Mouse (Mus musculus) left cerebral cortex, adult 2 months (tissue): ENCODE measurements at regions not wholly inside any gene's neighbourhood (a gene's known extent, or its start where the extent isn't known, plus 50 kb on each side); places are given as distances from the start of the nearest gene placed in this dataset.

ENCODE experiments used
- DNase-seq, 2 experiments: peaks; one replicate each; pipeline ENCODE4 v3.0.0; 2021 to 2022; ENCODE audit warnings: low spot score in 2 of 2, mixed read lengths in 1 of 2; ENCODE audit errors: extremely low spot score in 1 of 2
- H3K27ac ChIP-seq: fragments of 200-600 bp; 2 replicates; pipeline ENCODE4 v1.8.1; 2022
- H3K4me3 ChIP-seq: fragments of 200-600 bp; 2 replicates; pipeline ENCODE4 v1.8.1; 2022
- CTCF ChIP-seq: fragments of 200-600 bp; IDR thresholded peaks from 2 replicates; pipeline ENCODE4 v1.8.1; 2022; ENCODE audit warnings: antibody characterized with exemption, mild to moderate bottlenecking, moderate library complexity
- intact Hi-C: fragments of 180-260 bp; cut with DNase I; formaldehyde crosslinking; loops from one replicate; pipeline ENCODE4 v1.15.1; 2025

DNA sequence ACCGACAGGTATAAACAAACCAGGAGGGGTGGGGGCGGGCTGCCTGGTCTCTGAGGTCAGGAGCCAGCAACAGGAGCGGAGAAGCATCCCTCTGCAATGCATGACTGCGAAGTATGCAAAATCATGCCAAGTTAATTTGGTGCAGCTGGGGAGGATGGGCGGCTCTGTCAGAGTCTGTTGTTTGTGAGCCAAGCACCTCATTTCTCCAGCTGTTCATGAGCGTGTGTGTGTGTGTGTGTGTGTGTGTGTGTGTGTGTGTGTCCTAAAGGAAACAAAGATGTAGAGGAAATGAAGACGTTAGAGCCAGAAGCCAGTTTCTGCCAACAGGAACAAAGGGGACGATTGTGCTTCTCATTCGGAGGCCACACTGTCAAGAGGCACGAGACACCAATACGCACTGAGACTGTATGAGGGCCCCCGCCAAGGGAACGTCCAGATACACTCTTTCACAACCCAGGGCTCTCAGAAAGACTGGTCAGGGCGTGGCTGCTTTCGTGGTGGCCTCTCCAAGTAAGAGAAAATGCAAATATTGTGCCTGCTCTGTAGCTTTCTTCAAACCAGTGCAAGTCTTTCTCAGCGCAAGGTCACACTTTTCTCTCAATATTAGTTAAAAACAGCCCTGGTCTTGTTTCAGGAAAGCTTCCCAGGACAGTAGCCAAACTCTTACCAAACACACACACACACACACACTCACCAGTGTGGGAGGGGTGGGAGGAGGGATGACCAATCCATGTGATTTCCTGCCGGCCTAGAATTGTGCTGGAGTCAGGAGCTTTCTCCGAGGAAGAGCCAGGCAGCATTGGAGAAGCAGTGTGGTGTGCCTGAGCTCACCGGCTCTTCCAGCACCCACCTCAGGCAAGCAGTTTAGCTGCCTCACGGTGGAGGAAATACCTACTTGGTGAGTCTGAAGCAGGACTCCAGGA is 80.8 kb downstream of the Vcpkmt start:
- peak overlapping the region; percentile 24 for H3K4me3 ChIP-seq
- intact Hi-C loops = loop anchor here (1.0 kb wide), 1 partner anchor 130 kb away; the partner anchor contains the start of genes Arf6 and Gm9887
- TF ChIP-seq CTCF = no peak

DNA sequence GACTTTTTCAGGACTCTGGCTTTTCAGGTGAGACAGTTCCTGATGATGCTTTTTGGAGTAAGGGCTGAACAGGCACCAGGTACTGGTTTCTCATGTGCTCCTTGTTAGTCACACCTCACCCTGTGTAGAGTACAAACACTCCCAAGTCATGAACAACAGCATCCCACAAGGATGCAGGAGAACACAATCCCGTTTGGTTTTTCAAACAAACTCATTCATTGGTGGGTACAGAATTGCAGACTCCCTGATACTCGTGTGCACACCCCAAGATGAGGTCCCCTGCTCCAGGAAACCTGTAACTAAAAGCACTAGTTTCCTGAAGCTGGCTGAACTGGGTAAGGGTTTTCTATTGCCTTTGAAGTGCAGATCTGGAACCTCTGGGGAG is 81.5 kb downstream of the Vcpkmt start:
- intact Hi-C loops = no loop called here
- no peak for DNase-seq
- H3K27ac ChIP-seq = peak overlapping the region; percentile 67
- TF ChIP-seq CTCF = no peak
- H3K4me3 ChIP-seq = no peak overlapping the region

More for the DNA sequence above, 80.8 kb downstream of the Vcpkmt start:
- peak; percentile 49 to 62 for DNase-seq
- H3K27ac ChIP-seq = peak overlapping the region; percentile 89

DNA sequence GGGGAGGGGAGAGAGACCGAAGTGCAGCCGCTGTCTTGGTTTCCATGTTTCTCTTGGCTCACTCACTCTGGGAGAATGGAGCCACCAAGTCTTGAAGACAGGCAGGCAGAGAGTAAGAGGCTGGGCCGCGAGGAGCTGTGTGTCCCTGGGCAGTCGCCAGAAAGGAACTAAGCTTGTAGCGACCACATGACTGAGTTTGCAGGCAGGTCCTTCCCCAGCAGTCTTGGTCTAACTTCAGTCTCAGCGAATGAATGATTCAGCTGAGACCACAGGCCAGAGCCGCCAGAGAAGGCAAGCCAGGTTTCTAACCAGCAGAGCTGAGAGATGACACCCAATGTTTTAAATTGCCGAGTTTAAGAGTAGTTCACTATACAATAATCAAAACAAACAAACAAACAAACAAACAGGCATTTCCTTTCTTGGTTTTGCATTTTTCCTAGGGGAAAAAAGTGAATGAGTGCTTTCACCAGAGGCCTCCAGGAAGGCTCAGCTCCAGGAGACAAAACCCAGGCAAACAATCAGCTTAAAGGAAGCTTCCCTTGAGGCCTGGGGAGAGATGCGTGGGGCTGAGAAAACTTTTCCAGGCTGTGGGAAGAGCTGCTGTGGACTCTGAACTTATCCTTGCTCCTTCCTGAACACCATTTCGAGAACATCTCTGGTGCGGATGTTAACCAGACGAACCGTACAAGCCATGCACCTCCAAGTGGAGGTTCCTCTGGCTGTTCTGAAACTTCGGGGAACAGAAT is 82.1 kb downstream of the Vcpkmt start:
- Histone ChIP-seq H3K27ac (peak overlapping the region; percentile 67), H3K4me3 (no peak overlapping the region)
- intact Hi-C loops = no loop called here
- TF ChIP-seq CTCF = no peak
- peak in 1 of 2 experiments; percentile 17 for DNase-seq

DNA sequence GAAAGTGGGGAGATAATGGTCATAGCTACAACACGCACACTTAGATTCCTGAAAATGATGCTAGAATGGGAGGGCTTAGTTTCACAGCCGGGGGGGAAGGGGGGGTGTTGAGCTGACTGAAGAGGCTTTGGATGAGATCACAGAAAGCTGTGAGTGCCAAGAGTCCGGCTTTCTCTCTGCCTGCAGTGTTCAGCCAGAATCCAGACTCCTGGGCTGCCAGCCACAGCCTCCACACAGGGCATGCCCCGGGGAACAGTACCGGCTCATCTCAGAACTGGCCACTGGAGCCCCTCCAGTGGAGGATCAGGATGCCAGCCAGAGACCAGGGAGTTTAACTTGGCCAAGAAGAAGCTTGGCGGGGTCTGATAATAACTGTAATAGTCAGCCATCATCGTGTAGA is 85.7 kb downstream of the Vcpkmt start:
- intact Hi-C loops = no loop called here
- H3K27ac ChIP-seq = no peak overlapping the region
- peak; percentile 39 to 51 for DNase-seq
- TF ChIP-seq CTCF = no peak
- H3K4me3 ChIP-seq = no peak overlapping the region

DNA sequence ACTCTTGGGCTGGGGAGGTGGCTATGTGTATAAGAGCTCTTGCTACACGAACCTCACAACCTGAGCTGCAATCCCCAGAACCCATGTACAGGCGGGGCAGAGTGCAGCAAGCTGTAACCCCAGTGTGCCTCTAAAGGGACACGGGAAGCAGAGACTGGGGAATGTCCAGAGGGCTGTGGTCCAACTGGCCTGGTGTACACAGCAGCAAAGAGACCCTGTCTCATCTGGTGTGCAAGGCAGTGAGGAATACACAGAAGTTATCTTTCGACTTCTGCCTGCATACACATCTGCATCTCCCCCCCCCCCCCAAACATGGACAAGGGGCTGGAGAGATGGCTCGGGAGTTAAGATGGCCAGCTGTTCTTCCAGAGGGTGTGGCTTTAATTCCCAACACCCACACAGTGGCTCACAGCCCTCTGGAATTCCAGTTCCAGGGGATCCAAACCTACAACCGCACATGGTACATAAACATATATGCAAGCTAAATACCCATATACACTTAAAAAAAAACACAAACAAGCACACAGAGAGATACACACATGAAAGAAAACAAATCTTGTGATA is 86.4 kb downstream of the Vcpkmt start:
- no peak overlapping the region for H3K4me3 ChIP-seq
- intact Hi-C loops = no loop called here
- DNase-seq = no peak
- H3K27ac ChIP-seq = no peak overlapping the region
- TF ChIP-seq CTCF = no peak

DNA sequence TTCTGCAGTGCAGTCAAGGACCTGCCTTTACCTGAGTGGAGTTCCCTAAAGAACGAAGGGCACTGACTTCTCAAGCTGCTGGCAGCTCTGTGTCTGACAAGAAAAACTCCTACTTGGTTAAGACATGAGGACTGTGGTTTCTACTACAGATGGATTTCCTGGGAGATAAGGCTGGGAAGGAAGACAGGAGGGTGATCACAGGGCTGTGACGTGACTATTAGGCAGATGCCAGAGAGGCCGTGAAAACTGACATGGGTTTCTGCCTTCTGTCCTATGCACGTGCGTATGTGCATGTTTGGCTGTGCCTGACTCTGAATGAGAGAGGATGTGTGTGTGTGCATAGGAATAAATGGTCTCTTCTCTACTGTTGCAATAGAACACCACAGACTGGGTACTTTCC is 87.1 kb downstream of the Vcpkmt start:
- intact Hi-C loops = no loop called here
- Histone ChIP-seq H3K4me3 (no peak overlapping the region), H3K27ac (no peak overlapping the region)
- no peak for TF ChIP-seq CTCF
- no peak for DNase-seq

DNA sequence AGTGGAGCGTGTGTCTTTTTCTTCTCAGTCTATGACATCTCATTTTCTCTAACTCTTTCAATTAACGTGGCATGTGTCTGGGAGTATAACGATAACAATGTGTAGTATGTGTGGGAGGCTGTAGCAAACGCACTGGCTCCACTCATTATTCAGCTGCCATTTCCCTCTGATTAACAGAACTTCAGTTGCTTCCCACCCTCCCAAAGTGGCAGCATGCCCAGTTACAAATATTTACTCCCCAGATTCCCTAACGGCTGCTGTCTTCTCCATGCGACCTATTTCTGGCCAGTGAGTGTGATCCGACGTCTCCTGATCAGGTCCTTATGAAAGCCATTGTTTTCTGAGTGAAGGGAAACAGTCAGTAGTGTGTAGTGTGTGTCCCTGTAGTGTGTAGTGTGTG is 88.2 kb downstream of the Vcpkmt start:
- Histone ChIP-seq H3K27ac (no peak overlapping the region), H3K4me3 (no peak overlapping the region)
- intact Hi-C loops = no loop called here
- no peak for DNase-seq
- TF ChIP-seq CTCF = no peak

DNA sequence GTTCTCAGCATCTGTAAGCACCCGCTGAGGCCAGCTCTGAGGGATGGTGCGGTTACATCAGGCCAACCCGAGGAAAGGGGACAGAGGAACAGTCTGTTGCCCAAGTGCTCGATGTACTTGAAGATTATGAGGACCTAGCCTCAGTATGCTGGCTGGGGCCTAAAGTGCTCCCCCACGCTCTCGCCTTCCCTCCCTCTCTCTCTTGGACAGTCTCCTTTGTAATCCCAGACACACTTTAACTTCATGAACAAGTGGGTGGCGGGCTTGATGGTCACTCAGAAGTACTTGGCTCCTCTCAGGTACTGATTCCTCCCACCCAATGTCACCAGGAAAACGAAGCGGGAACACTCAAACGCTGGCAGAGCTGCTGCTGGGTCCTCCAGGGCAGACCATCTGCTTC is 93.1 kb downstream of the Vcpkmt start:
- no peak for DNase-seq
- H3K27ac ChIP-seq = no peak overlapping the region
- H3K4me3 ChIP-seq = no peak overlapping the region
- intact Hi-C loops = no loop called here
- TF ChIP-seq CTCF = no peak

DNA sequence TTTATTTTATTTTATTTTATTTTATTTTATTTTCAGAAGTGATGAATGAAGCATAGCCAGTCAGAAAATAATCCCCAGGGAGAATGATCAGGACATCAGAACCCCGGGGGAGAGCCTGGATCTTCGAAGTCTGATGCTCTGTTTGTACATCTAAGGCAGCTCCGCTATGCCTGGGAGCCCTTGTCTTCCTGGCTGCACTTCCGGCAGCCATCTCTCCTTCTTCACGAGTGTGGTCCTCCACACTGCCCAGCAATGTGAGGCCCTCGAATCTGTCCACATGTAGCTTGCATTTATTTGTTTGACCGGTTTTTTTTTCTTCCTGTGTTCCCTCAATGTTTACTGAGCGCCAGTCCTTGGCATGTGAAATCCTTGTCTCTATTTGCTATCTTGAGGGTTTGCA is 95.9 kb downstream of the Vcpkmt start:
- TF ChIP-seq CTCF = no peak
- intact Hi-C loops = no loop called here
- H3K27ac ChIP-seq = no peak overlapping the region
- DNase-seq = no peak
- H3K4me3 ChIP-seq = no peak overlapping the region

DNA sequence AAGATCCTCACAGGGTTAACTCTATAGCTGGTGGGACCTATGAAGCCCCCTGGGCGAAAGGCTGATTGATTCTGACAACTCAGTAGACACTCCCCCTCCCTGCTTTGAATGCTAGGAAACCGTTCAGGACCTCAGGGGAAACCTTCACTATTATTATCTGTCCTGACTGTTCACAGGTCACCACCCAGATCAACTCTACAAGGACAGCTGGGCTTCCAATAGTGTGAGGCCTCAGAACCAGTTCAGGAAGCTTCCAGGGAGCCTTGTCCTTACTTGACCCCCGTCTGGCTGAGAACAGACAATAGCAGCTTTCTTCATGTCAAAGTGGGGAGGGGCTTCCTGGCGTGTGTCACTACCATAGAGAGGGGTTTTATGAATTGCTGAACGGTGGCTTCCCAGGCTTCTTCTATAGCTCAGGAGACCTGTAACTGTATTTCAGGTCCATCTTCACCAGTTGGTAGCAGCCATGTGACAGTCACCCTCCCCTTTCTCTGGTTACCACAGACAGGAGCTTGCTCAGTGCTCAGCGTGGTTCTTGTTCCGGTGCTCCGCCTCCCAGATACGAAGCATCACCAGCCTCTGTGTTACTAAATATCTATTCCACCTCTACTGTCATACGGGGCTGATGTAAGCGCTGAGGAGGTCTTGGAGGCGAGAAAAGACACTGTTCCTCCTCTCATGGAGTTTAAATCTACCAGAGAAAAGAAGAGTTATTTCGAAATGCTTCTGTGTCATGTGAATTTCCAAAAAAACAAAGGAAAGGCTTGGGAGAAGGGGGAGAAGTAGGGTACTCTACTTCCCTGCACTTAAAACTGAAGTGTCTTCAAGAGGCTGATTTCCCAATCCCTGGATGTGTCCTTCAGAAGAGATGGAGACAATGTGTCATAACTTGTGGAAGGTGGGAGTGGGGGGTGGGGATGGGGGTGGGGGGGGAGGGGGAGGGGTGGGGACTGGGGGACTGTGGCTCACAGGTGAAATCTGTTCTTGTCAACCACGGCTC is 96.9 kb downstream of the Vcpkmt start:
- intact Hi-C loops = no loop called here
- TF ChIP-seq CTCF = no peak
- DNase-seq = peak; percentile 24 to 31
- H3K4me3 ChIP-seq = peak overlapping the region; percentile 21
- 0 out of 2 replicates have a peak overlapping the region, but pooled peaks have one; percentile 3 for H3K27ac ChIP-seq

DNA sequence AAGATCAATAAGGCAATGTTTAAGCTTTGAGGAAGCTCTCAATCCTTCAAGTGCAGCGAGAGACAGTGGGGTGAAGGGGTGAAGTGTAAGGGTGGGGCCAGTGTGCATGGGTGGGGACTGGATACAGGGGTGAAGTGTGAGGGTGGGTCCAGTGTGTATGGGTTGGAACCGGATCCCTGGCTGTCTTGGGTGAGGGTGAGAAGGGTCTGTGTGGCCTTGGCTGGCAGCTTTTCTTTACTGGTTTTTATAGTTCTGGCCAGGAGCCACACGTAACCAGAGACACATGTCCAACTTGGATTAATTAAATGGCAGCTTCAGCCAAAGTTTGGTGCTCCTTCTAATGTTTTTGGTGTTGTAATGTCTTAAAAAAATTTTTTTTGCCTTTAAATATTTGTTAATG is 101.4 kb downstream of the Vcpkmt start:
- intact Hi-C loops = no loop called here
- no peak for DNase-seq
- H3K4me3 ChIP-seq = no peak overlapping the region
- no peak for TF ChIP-seq CTCF
- no peak overlapping the region for H3K27ac ChIP-seq
